Mouse (Mus musculus): ENCODE results near the gene Atp13a2. TPM values are rescaled to one million over a fixed set of nuclear protein-coding genes. Genes with fewer than 3 reads are reported as not detected.
A peak's percentile ranks its signal among the peaks of the same experiment; 100 is the strongest.

Atp13a2 gene
- polyA plus RNA-seq, 1 experiment from 2014 or later, result 42.7 TPM

GRCm38 (mm10) chr4:140963941-140964597 lies 22.6 kb upstream of the Atp13a2 start:
- Histone ChIP-seq H3K27me3 (replicated peaks) (no peaks in the 10 kb centered on the region), H3K4me2 (no peak overlapping the region), H3K9ac (no peak overlapping the region), H3K4me1 (peaks cover 33% of the 10 kb centered on the region), H3K9me3 (no peaks in the 10 kb centered on the region), H3K36me3 (peaks cover 3% of the 10 kb centered on the region; the same call in 1 of the 2 replicates), H3K4me3 (replicated peaks) (no peak overlapping the region), H3K27ac (peak overlapping the region; percentile 72; the same call in 1 of the 2 replicates)
- 71% methylated on average over 9 of the region's 9 CpGs for WGBS
- ATAC-seq (ENCODE audit: insufficient read depth, low FRiP score, low read depth), result no peak

GRCm38 (mm10) chr4:140964620-140965019 lies 22.1 kb upstream of the Atp13a2 start:
- Histone ChIP-seq H3K27ac (peak overlapping the region; percentile 2; the same call in 1 of the 2 replicates), H3K27me3 (replicated peaks) (no peaks in the 10 kb centered on the region), H3K4me3 (replicated peaks) (no peak overlapping the region), H3K4me2 (no peak overlapping the region), H3K9me3 (no peaks in the 10 kb centered on the region), H3K36me3 (peaks cover 3% of the 10 kb centered on the region; the same call in 1 of the 2 replicates), H3K9ac (no peak overlapping the region), H3K4me1 (peaks cover 33% of the 10 kb centered on the region)
- no peak for ATAC-seq (ENCODE audit: insufficient read depth, low FRiP score, low read depth)
- WGBS, result 14% methylated on average over 7 of the region's 7 CpGs

- Histone ChIP-seq H3K27ac (no peak overlapping the region), H3K4me1 (peaks cover 21% of the 10 kb centered on the region), H3K36me3 (peaks cover 25% of the 10 kb centered on the region), H3K4me2 (no peak overlapping the region), H3K4me3 (replicated peaks) (no peak overlapping the region), H3K9ac (no peak overlapping the region), H3K9me3 (no peaks in the 10 kb centered on the region), H3K27me3 (replicated peaks) (no peaks in the 10 kb centered on the region)
- no peak for ATAC-seq (ENCODE audit: insufficient read depth, low FRiP score, low read depth)
- 74% methylated on average over 11 of the region's 11 CpGs for WGBS
These were observed 19.1 kb upstream of the Atp13a2 start for GRCm38 (mm10) chr4:140967386-140968159.

- Histone ChIP-seq H3K27ac (no peak overlapping the region), H3K4me3 (replicated peaks) (no peak overlapping the region), H3K36me3 (peaks cover 46% of the 10 kb centered on the region), H3K27me3 (replicated peaks) (no peaks in the 10 kb centered on the region), H3K4me2 (no peak overlapping the region), H3K9ac (no peak overlapping the region), H3K4me1 (no peaks in the 10 kb centered on the region), H3K9me3 (no peaks in the 10 kb centered on the region)
- 80% methylated on average over 13 of the region's 13 CpGs for WGBS
- no peak for ATAC-seq (ENCODE audit: insufficient read depth, low FRiP score, low read depth)
These were observed 15.0 kb upstream of the Atp13a2 start for GRCm38 (mm10) chr4:140971691-140972090.

GRCm38 (mm10) chr4:140974408-140974807 lies 12.3 kb upstream of the Atp13a2 start:
- ATAC-seq (ENCODE audit: insufficient read depth, low FRiP score, low read depth), result no peak
- 92% methylated on average over 6 of the region's 6 CpGs for WGBS
- Histone ChIP-seq H3K36me3 (peaks cover 50% of the 10 kb centered on the region), H3K9me3 (no peaks in the 10 kb centered on the region), H3K4me3 (replicated peaks) (no peak overlapping the region), H3K27ac (no peak overlapping the region), H3K4me2 (no peak overlapping the region), H3K9ac (no peak overlapping the region), H3K4me1 (peaks cover 14% of the 10 kb centered on the region; the same call in 1 of the 2 replicates), H3K27me3 (replicated peaks) (no peaks in the 10 kb centered on the region)

- no peaks in the 10 kb centered on the region for H3K27me3 ChIP-seq (replicated peaks)
- H3K9ac ChIP-seq, result no peak overlapping the region
- H3K4me2 ChIP-seq, result no peak overlapping the region
- no peaks in the 10 kb centered on the region for H3K9me3 ChIP-seq
- no peak overlapping the region for H3K27ac ChIP-seq
- H3K4me1 ChIP-seq, result peaks cover 14% of the 10 kb centered on the region; the same call in 1 of the 2 replicates
- 94% methylated on average over 7 of the region's 7 CpGs for WGBS
- H3K36me3 ChIP-seq, result peaks cover 50% of the 10 kb centered on the region
- no peak overlapping the region for H3K4me3 ChIP-seq (replicated peaks)
- no peak for ATAC-seq (ENCODE audit: insufficient read depth, low FRiP score, low read depth)
These were observed 11.3 kb upstream of the Atp13a2 start for GRCm38 (mm10) chr4:140975356-140975755.

- peak; percentile 43; the same call in 1 of the 2 replicates for ATAC-seq (ENCODE audit: insufficient read depth, low FRiP score, low read depth)
- WGBS, result 59% methylated on average over 10 of the region's 10 CpGs
- Histone ChIP-seq H3K36me3 (peaks cover 37% of the 10 kb centered on the region), H3K9me3 (no peaks in the 10 kb centered on the region), H3K9ac (no peak overlapping the region), H3K27ac (peak overlapping the region; percentile 46; the same call in 1 of the 2 replicates), H3K4me2 (no peak overlapping the region), H3K4me3 (replicated peaks) (no peak overlapping the region), H3K4me1 (peaks cover 14% of the 10 kb centered on the region; the same call in 1 of the 2 replicates), H3K27me3 (replicated peaks) (no peaks in the 10 kb centered on the region)
These were observed 9.4 kb upstream of the Atp13a2 start for GRCm38 (mm10) chr4:140977278-140977677.

GRCm38 (mm10) chr4:140977886-140978692 lies 8.6 kb upstream of the Atp13a2 start:
- H3K27ac ChIP-seq, result peak overlapping the region; percentile 46; the same call in 1 of the 2 replicates
- H3K4me3 ChIP-seq (replicated peaks), result no peak overlapping the region
- ATAC-seq (ENCODE audit: insufficient read depth, low FRiP score, low read depth), result peak; percentile 65
- H3K36me3 ChIP-seq, result peaks cover 29% of the 10 kb centered on the region
- no peak overlapping the region for H3K9ac ChIP-seq
- no peak overlapping the region for H3K4me2 ChIP-seq
- H3K27me3 ChIP-seq (replicated peaks), result no peaks in the 10 kb centered on the region
- H3K4me1 ChIP-seq, result peaks cover 17% of the 10 kb centered on the region
- no peaks in the 10 kb centered on the region for H3K9me3 ChIP-seq
- WGBS, result 71% methylated on average over 14 of the region's 14 CpGs

GRCm38 (mm10) chr4:140981605-140982004 lies 5.1 kb upstream of the Atp13a2 start:
- ATAC-seq (ENCODE audit: insufficient read depth, low FRiP score, low read depth), result no peak
- H3K4me3 ChIP-seq (replicated peaks), result no peak overlapping the region
- H3K9me3 ChIP-seq, result no peaks in the 10 kb centered on the region
- peaks cover 13% of the 10 kb centered on the region for H3K36me3 ChIP-seq
- H3K27ac ChIP-seq, result no peak overlapping the region
- no peak overlapping the region for H3K4me2 ChIP-seq
- 84% methylated on average over 2 of the region's 2 CpGs for WGBS
- H3K9ac ChIP-seq, result no peak overlapping the region
- H3K4me1 ChIP-seq, result peaks cover 28% of the 10 kb centered on the region
- no peaks in the 10 kb centered on the region for H3K27me3 ChIP-seq (replicated peaks)

GRCm38 (mm10) chr4:140982808-140983207 lies 3.9 kb upstream of the Atp13a2 start:
- Histone ChIP-seq H3K9ac (no peak overlapping the region), H3K9me3 (no peaks in the 10 kb centered on the region), H3K27ac (peak overlapping the region; percentile 85), H3K4me2 (peak overlapping the region; percentile 7; the same call in 1 of the 2 replicates), H3K4me1 (peaks cover 27% of the 10 kb centered on the region), H3K36me3 (peaks cover 13% of the 10 kb centered on the region), H3K4me3 (replicated peaks) (no peak overlapping the region), H3K27me3 (replicated peaks) (no peaks in the 10 kb centered on the region)
- ATAC-seq (ENCODE audit: insufficient read depth, low FRiP score, low read depth), result no peak
- WGBS, result 45% methylated on average over 3 of the region's 4 CpGs

- H3K9me3 ChIP-seq, result no peaks in the 10 kb centered on the region
- no peak overlapping the region for H3K4me3 ChIP-seq (replicated peaks)
- ATAC-seq (ENCODE audit: insufficient read depth, low FRiP score, low read depth), result peak; percentile 72
- H3K9ac ChIP-seq, result no peak overlapping the region
- peaks cover 30% of the 10 kb centered on the region for H3K4me1 ChIP-seq
- peak overlapping the region; percentile 7; the same call in 1 of the 2 replicates for H3K4me2 ChIP-seq
- H3K27ac ChIP-seq, result peak overlapping the region; percentile 85
- H3K36me3 ChIP-seq, result peaks cover 13% of the 10 kb centered on the region
- 7% methylated on average over 8 of the region's 9 CpGs for whole genome bisulfite sequencing
- H3K27me3 ChIP-seq (replicated peaks), result no peaks in the 10 kb centered on the region
These were observed 3.2 kb upstream of the Atp13a2 start for GRCm38 (mm10) chr4:140983442-140983841.

All from stomach, embryonic 15.5 days (tissue).